Mouse (Mus musculus): ENCODE results near the gene Agbl5.
A peak's percentile ranks its signal among the peaks of the same experiment; 100 is the strongest.

- TF ChIP-seq CTCF (IDR thresholded peaks at IDR 0.05; ENCODE audit: borderline replicate concordance, insufficient read depth, low read length), result no peak
- TF ChIP-seq POLR2A (IDR thresholded peaks at IDR 0.05; ENCODE audit: low read depth, low read length), result peak; percentile 85
These were observed 18.9 kb upstream of the Agbl5 start for GRCm38 (mm10) chr5:30869405-30870130.

All from embryonic fibroblast, embryonic 13.5 days (primary cell).